Mouse (Mus musculus): ENCODE data around the gene Chac1. TPM values are rescaled to one million over a fixed set of nuclear protein-coding genes. Genes with fewer than 3 reads are reported as not detected.

The Chac1 gene
- polyA plus RNA-seq, 1 experiment from 2014 or later = 0.45 TPM

DNA sequence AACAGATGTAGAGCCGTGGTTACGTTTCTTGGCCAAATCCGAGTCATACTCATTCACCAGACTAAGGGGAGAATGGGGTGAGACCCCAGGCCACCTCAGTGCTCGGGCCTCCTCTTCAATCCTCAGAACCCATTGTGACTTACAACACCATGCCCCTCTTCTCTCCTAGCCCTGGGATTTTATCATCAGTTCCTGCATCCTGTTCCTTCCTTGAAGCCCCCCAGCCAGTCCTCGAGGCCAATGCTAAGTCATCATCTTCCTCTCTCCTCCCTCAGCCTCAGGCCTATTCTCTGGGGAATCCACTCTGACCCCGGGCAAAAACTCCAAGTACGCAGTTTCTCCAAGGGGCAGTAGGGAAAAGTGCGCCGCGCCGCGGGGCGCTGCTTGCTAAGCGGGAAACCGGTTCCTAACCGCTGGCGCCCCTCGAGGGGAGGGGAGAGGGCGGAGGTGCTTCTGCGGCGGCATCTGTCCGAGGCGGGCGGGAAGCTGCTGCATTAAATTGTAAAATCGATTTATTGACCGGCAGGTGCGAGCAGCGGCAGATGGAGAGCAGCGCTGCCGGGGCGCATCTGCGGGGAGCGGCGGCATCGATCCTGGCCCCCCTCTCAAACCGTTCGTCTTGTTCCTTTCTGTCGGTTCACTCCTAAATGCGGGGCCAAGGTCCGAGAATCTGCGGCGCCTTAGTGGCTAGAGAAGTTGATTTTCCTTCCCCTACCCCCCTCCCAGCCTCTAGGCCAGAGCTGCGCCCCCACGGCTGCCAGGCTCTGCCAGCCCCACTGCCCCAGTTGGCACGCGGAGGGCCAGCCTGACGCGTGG is 29.1 kb upstream of the Chac1 start:
- Histone ChIP-seq H3K9me3 (no peaks in the 10 kb centered on the region), H3K27me3 (peaks cover 77% of the 10 kb centered on the region), H3K9ac (replicated peaks) (peak overlapping the region; percentile 53), H3K27ac (no peak overlapping the region), H3K4me3 (replicated peaks) (peak overlapping the region; percentile 41), H3K4me1 (replicated peaks) (peaks cover 46% of the 10 kb centered on the region), H3K4me2 (peak overlapping the region; percentile 71), H3K36me3 (no peaks in the 10 kb centered on the region)
- 2% methylated on average over 48 of the region's 48 CpGs for WGBS
- ATAC-seq (ENCODE audit: insufficient number of reproducible peaks, insufficient read depth, low FRiP score, low TSS enrichment, low read depth) = no peak

DNA sequence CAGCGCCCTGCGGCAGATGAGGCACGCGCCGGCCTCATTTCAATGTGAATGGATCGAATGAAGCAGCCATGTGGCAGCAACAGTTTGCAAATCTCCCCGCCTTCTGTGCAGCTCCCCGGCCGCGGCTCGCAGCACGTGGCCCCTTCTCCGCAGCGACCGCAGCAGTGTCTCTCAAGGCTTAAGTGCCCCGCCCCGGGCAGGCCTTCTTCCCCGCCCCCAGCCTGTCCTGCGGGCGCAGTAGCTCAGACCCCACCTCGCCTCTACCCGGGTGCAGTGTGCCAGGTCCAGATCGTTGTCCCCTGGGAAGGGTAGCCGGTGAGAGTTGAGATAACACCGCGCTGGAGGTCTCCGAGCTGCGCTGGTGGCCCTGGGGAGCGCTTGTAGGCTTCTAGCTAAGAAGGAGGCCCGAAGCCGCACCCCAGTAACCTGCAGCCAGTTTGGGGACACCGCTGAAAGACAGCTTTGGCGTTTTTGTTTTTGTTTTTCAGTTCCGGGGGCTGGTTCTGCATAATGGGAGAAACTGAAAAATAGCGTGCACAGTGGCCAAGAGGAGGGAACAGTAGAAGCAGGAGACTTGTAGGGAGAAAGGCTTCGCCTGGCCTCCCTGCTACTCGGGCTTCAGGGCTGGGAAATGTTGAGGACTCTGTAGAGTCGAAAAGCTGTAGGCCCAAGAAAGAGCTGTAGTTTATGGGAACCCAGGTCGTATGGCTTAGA is 28.3 kb upstream of the Chac1 start:
- Histone ChIP-seq H3K27ac (no peak overlapping the region), H3K9me3 (no peaks in the 10 kb centered on the region), H3K36me3 (no peaks in the 10 kb centered on the region), H3K9ac (replicated peaks) (peak overlapping the region; percentile 53), H3K4me3 (replicated peaks) (peak overlapping the region; percentile 41), H3K27me3 (peaks cover 84% of the 10 kb centered on the region), H3K4me1 (replicated peaks) (peaks cover 54% of the 10 kb centered on the region), H3K4me2 (peak overlapping the region; percentile 71)
- ATAC-seq (ENCODE audit: insufficient number of reproducible peaks, insufficient read depth, low FRiP score, low TSS enrichment, low read depth) = no peak; the same call in 1 of the 2 replicates
- WGBS = 4% methylated on average over 39 of the region's 39 CpGs

DNA sequence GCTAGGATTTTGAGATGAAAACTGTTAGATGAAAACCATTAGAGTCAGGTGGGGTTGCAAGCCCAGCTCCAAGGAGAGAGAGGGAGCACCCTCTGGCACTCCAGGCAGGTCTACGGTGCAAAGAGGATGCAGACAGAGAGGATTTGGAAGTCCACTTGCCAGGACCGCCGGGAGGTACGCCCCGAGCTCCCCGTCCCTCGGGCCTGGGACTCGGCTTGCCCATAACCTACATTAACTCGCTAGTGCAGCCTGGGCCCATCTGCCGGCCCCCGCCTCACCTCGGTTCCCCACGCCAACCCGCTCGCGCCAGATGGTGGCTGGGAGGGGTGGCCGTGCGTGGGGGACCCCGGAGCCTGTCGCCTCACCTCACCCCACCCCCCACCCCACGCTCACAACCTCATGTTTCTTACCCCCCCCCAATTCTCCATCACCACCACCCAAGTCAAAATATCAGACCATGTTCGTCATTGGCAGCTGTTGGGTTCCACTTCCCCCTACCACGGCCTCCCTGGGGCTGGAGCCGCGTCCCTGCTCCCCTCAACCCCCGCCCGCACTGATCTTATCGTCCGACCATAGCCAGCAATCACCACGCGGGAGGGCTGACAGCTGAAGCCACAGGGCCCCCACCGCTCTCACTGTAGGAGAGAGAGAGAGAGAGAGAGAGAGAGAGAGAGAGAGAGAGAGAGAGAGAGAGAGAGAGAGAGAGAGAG is 27.0 kb upstream of the Chac1 start:
- Histone ChIP-seq H3K27me3 (peaks cover 97% of the 10 kb centered on the region), H3K4me3 (replicated peaks) (peak overlapping the region; percentile 51), H3K4me1 (replicated peaks) (peaks cover 55% of the 10 kb centered on the region), H3K27ac (no peak overlapping the region), H3K4me2 (peak overlapping the region; percentile 82), H3K36me3 (no peaks in the 10 kb centered on the region), H3K9me3 (no peaks in the 10 kb centered on the region), H3K9ac (replicated peaks) (no peak overlapping the region)
- no peak for ATAC-seq (ENCODE audit: insufficient number of reproducible peaks, insufficient read depth, low FRiP score, low TSS enrichment, low read depth)
- 3% methylated on average over 30 of the region's 32 CpGs for WGBS

DNA sequence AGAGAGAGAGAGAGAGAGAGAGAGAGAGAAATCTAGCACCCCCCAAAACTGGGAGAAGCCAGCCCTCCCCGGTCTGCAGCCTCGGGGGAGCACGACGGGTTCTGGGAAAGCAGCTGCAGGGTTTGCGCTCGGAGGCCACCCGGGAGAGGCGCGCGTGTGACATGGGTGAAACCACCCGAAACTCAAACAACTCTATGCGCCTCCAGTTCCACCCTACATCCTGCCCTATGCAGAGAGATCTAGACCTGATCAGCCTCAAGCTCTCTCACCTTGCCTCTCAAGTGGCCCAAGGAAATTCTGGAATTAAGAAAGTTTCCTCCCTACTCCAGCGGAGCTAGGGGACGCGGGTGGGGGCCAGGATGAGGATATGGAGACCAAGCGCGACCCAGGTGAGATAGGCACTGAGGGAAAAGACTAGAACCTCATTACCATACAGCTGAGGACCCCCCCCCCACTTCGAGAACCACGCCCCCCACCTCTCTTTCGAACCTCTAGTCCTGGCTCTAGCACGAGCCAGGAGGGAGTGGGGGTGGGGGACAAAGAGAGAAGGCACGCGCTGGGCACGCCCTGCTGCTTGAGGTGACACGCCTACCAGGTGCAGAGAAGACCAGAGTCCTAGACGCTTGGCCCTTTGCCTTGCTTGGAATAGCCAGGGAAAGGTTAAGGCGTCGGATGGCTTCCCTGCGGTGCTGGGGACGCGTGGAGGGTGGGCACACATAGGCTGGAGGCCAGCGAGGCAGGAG is 26.3 kb upstream of the Chac1 start:
- no peak for ATAC-seq (ENCODE audit: insufficient number of reproducible peaks, insufficient read depth, low FRiP score, low TSS enrichment, low read depth)
- H3K36me3 ChIP-seq = no peaks in the 10 kb centered on the region
- H3K4me2 ChIP-seq = peak overlapping the region; percentile 82
- H3K27me3 ChIP-seq = peaks cover 98% of the 10 kb centered on the region
- peak overlapping the region; percentile 51 for H3K4me3 ChIP-seq (replicated peaks)
- H3K27ac ChIP-seq = no peak overlapping the region
- no peak overlapping the region for H3K9ac ChIP-seq (replicated peaks)
- under 1% methylated on average over 32 of the region's 32 CpGs for WGBS
- H3K4me1 ChIP-seq (replicated peaks) = peaks cover 55% of the 10 kb centered on the region
- no peaks in the 10 kb centered on the region for H3K9me3 ChIP-seq

DNA sequence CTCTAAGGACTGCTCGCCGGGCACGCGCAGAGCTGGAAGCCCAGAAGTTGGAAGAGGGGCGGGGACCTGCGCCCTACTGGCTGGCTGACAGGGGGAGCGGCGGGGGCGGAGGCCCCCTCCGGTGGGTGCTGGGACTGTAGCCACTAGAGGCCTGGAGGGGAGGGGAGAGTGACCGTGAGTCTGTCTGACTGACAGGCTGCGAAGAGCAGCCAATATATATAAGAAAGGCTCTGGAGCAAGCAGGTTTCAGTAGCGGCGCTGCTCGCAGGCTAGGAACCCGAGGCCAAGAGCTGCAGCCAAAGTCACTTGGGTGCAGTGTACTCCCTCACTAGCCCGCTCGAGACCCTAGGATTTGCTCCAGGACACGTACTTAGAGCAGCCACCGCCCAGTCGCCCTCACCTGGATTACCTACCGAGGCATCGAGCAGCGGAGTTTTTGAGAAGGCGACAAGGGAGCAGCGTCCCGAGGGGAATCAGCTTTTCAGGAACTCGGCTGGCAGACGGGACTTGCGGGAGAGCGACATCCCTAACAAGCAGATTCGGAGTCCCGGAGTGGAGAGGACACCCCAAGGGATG is 25.4 kb upstream of the Chac1 start, which contains the start of gene Dll4:
Gene Dll4 (plus strand): TSS at position 217 of the 576 bp plus-strand sequence.
- WGBS = under 1% methylated on average over 33 of the region's 33 CpGs
- peaks cover 100% of the 10 kb centered on the region for H3K27me3 ChIP-seq
- no peaks in the 10 kb centered on the region for H3K36me3 ChIP-seq
- H3K9me3 ChIP-seq = no peaks in the 10 kb centered on the region
- H3K9ac ChIP-seq (replicated peaks) = peak within 1 kb of the TSS; percentile 57
- 0 out of 2 replicates have a peak, but pooled peaks have one; percentile 15 for ATAC-seq (ENCODE audit: insufficient number of reproducible peaks, insufficient read depth, low FRiP score, low TSS enrichment, low read depth)
- peak within 1 kb of the TSS; percentile 51 for H3K4me3 ChIP-seq (replicated peaks)
- H3K27ac ChIP-seq = 0 out of 2 replicates have a peak within 1 kb of the TSS, but pooled peaks have one; percentile 4
- peak within 1 kb of the TSS; percentile 82 for H3K4me2 ChIP-seq
- peaks cover 55% of the 10 kb centered on the region for H3K4me1 ChIP-seq (replicated peaks)

DNA sequence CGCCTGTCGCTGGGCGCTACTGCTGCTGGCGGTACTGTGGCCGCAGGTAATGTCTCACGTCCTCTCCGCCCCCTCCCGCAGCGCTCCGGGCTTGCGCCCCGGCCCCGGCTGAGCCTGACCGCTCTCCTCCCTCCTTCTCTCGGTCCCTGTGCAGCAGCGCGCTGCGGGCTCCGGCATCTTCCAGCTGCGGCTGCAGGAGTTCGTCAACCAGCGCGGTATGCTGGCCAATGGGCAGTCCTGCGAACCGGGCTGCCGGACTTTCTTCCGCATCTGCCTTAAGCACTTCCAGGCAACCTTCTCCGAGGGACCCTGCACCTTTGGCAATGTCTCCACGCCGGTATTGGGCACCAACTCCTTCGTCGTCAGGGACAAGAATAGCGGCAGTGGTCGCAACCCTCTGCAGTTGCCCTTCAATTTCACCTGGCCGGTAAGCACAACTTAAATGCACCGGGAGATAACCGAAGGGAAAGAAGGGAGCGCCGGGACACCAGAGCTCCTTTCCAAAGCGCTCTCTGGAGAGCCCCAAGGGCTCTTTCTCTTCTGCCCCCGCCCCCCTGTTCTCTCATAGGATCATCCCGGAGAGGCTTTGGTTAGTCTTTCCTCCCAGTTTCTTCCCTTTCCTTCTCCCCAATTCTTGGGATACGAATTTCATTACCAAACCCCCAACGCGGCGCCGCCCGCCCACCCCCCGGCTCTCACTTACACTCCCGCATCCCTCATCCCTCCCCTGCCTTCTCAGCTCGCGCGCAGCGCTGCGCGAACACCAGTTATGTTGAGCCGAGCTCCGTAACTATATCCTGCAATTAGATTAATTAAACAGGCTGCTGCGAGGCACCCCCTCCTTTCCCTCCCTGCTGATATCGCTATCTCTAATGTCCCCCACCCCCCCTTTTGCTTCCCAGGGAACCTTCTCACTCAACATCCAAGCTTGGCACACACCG is 24.6 kb upstream of the Chac1 start:
- Histone ChIP-seq H3K4me2 (peak overlapping the region; percentile 82), H3K36me3 (no peaks in the 10 kb centered on the region), H3K4me3 (replicated peaks) (peak overlapping the region; percentile 51), H3K9me3 (no peaks in the 10 kb centered on the region), H3K4me1 (replicated peaks) (peaks cover 55% of the 10 kb centered on the region), H3K9ac (replicated peaks) (peak overlapping the region; percentile 57), H3K27me3 (peaks cover 100% of the 10 kb centered on the region), H3K27ac (0 out of 2 replicates have a peak overlapping the region, but pooled peaks have one; percentile 4)
- under 1% methylated on average over 61 of the region's 61 CpGs for WGBS
- ATAC-seq (ENCODE audit: insufficient number of reproducible peaks, insufficient read depth, low FRiP score, low TSS enrichment, low read depth) = no peak

DNA sequence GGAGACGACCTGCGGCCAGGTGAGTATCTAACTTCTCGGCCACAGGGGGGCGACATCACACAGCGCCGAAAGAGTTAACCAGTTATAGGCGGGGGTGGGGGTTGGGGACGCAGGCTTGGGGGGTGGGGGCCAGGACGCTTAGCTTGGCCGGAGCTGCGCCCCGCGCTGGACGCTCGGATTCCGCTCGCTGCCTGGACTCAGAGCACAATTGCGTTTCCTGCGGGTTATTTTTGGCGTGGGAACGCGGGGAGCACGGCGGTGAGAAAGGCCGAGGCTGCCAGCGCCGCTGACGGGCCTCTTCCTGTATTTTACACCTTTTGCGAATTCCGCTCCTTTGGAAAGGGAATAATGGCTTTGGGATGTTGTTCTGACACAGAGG is 23.9 kb upstream of the Chac1 start:
- Histone ChIP-seq H3K9ac (replicated peaks) (peak overlapping the region; percentile 34; the same call in 1 of the 2 replicates), H3K36me3 (no peaks in the 10 kb centered on the region), H3K27me3 (peaks cover 100% of the 10 kb centered on the region), H3K4me1 (replicated peaks) (peaks cover 50% of the 10 kb centered on the region), H3K9me3 (no peaks in the 10 kb centered on the region), H3K4me3 (replicated peaks) (peak overlapping the region; percentile 51), H3K4me2 (peak overlapping the region; percentile 82), H3K27ac (no peak overlapping the region)
- ATAC-seq (ENCODE audit: insufficient number of reproducible peaks, insufficient read depth, low FRiP score, low TSS enrichment, low read depth) = no peak
- WGBS = under 1% methylated on average over 30 of the region's 30 CpGs

DNA sequence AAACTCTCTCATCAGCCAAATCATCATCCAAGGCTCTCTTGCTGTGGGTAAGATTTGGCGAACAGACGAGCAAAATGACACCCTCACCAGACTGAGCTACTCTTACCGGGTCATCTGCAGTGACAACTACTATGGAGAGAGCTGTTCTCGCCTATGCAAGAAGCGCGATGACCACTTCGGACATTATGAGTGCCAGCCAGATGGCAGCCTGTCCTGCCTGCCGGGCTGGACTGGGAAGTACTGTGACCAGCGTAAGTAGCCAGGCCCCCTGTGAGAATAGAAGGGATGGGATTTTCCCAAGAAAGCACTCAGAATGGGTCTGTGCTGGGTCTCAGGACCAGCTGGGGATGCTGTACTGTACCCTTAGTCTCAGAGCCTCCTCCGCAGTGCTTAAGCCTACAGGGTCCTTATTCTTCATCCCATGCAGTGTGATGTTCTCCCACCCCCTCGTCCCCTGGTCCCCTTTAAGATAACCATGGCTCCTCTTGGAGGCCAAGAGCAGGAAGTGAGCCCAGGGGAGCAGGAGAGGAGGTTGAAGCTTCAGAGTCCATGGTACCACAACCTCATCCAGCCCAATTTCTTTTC is 23.0 kb upstream of the Chac1 start:
- WGBS = 13% methylated on average over 11 of the region's 11 CpGs
- H3K9ac ChIP-seq (replicated peaks) = no peak overlapping the region
- H3K9me3 ChIP-seq = no peaks in the 10 kb centered on the region
- H3K27ac ChIP-seq = no peak overlapping the region
- ATAC-seq (ENCODE audit: insufficient number of reproducible peaks, insufficient read depth, low FRiP score, low TSS enrichment, low read depth) = no peak
- peak overlapping the region; percentile 17; the same call in 1 of the 2 replicates for H3K4me3 ChIP-seq (replicated peaks)
- peaks cover 42% of the 10 kb centered on the region for H3K4me1 ChIP-seq (replicated peaks)
- H3K4me2 ChIP-seq = peak overlapping the region; percentile 2
- no peaks in the 10 kb centered on the region for H3K36me3 ChIP-seq
- peaks cover 97% of the 10 kb centered on the region for H3K27me3 ChIP-seq

DNA sequence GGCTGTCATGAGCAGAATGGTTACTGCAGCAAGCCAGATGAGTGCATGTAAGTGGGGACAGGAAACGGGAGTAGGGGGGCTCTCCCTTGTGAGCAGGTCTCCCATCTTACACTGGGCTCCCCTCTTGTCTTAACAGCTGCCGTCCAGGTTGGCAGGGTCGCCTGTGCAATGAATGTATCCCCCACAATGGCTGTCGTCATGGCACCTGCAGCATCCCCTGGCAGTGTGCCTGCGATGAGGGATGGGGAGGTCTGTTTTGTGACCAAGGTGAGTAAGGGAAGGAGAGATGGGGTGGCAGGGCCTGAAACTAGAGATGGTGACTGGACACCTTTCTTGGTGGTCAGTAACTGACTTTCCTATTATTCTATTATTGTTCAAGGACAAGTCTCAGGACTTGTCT is 22.5 kb upstream of the Chac1 start:
- 36% methylated on average over 5 of the region's 5 CpGs for WGBS
- Histone ChIP-seq H3K4me2 (peak overlapping the region; percentile 4; the same call in 1 of the 2 replicates), H3K27me3 (peaks cover 92% of the 10 kb centered on the region), H3K9ac (replicated peaks) (no peak overlapping the region), H3K36me3 (no peaks in the 10 kb centered on the region), H3K9me3 (no peaks in the 10 kb centered on the region), H3K4me3 (replicated peaks) (no peak overlapping the region), H3K27ac (no peak overlapping the region), H3K4me1 (replicated peaks) (peaks cover 42% of the 10 kb centered on the region)
- ATAC-seq (ENCODE audit: insufficient number of reproducible peaks, insufficient read depth, low FRiP score, low TSS enrichment, low read depth) = no peak

Measured in limb, embryonic 12.5 days (tissue).